22 mouse cellular contexts compared by ENCODE assay signal in genomic region chr6:50780677-50781076, GRCm38 (mm10).
DNase-seq lines count a peak whose midpoint lies in the region; ATAC-seq and TF ChIP-seq lines count a peak whose summit lies in the region.
"Had no signal": no experiment of that assay in that cellular context is flagged by ENCODE, and none has a peak within 500 bp of the region (broad histone marks: within the 10 kb centered on the region; RNA-seq: fewer than 3 reads in every experiment).

No protein-coding gene starts in this region.

- peaks cover 44% of the 10 kb centered on the region for H3K4me1 ChIP-seq in limb, embryonic 13.5 days
- peaks cover 24% of the 10 kb centered on the region for H3K4me1 ChIP-seq in limb, embryonic 14.5 days (ENCODE audit: control insufficient read depth, insufficient read depth, low read length)
- peaks cover 46% of the 10 kb centered on the region for H3K4me1 ChIP-seq in hindbrain, embryonic 13.5 days (replicated peaks)

- no peaks in the 10 kb centered on the region for H3K36me3 ChIP-seq in limb, embryonic 13.5 days
- H3K36me3 ChIP-seq in limb, embryonic 14.5 days (ENCODE audit: control insufficient read depth, insufficient read depth, low read length) = no peaks in the 10 kb centered on the region
- no peaks in the 10 kb centered on the region for H3K36me3 ChIP-seq in hindbrain, embryonic 13.5 days
- H3K36me3 ChIP-seq: embryonic facial prominence, embryonic 13.5 days; embryonic facial prominence, embryonic 15.5 days; forebrain, embryonic 10.5 days; forebrain, embryonic 12.5 days had no signal

- 48% methylated on average over 3 of the region's 3 CpGs for WGBS in limb, embryonic 13.5 days
- 56% methylated on average over 3 of the region's 3 CpGs for WGBS in limb, embryonic 14.5 days
- WGBS in hindbrain, embryonic 13.5 days = 83% methylated on average over 3 of the region's 3 CpGs

- peak overlapping the region; percentile 10; the same call in 1 of the 2 replicates for H3K27ac ChIP-seq in layer of hippocampus, adult 2 months
- H3K27ac ChIP-seq in limb, embryonic 13.5 days = no peak overlapping the region
- H3K27ac ChIP-seq in limb, embryonic 14.5 days (replicated peaks; ENCODE audit: low read depth, low read length) = no peak overlapping the region
- no peak overlapping the region for H3K27ac ChIP-seq in hindbrain, embryonic 13.5 days
- H3K27ac ChIP-seq: embryonic facial prominence, embryonic 13.5 days; embryonic facial prominence, embryonic 15.5 days; forebrain, embryonic 10.5 days; forebrain, embryonic 12.5 days had no signal

- H3K4me2 ChIP-seq in limb, embryonic 13.5 days (replicated peaks) = no peak overlapping the region
- H3K4me2 ChIP-seq in limb, embryonic 14.5 days (replicated peaks; ENCODE audit: low read depth, low read length, severe bottlenecking) = no peak overlapping the region
- no peak overlapping the region for H3K4me2 ChIP-seq in hindbrain, embryonic 13.5 days
- H3K4me2 ChIP-seq: embryonic facial prominence, embryonic 13.5 days; embryonic facial prominence, embryonic 15.5 days; forebrain, embryonic 12.5 days had no signal

- peak; percentile 75 for ATAC-seq in limb, embryonic 13.5 days (ENCODE audit: low FRiP score, low read depth)
- peak; percentile 68; the same call in 1 of the 2 replicates for ATAC-seq in limb, embryonic 14.5 days (ENCODE audit: low FRiP score, low read depth)
- no peak for ATAC-seq in hindbrain, embryonic 13.5 days (ENCODE audit: low FRiP score)
- ATAC-seq: forebrain, embryonic 14.5 days; forebrain, embryonic 16.5 days had no signal

- no peak for DNase-seq in layer of hippocampus, adult 2 months (ENCODE audit: low spot score in 2 of 2)
- no peak for DNase-seq in layer of hippocampus, postnatal 25 days (ENCODE audit: extremely low spot score in 1 of 2, low spot score in 1 of 2)
- DNase-seq in limb, embryonic 14.5 days (ENCODE audit: low spot score) = no peak
- DNase-seq: adrenal gland, adult 2 months; adrenal gland, postnatal 10 days; adrenal gland, postnatal 25 days; cerebellum, adult 11 months; cerebellum, adult 18-20 months; cerebellum, adult 8-10 months; cerebellum, adult 9-11 months; cerebellum, postnatal 14 days; cerebellum, postnatal 36 days; embryo, embryonic 11 days had no signal

- no peaks in the 10 kb centered on the region for H3K9me3 ChIP-seq in limb, embryonic 13.5 days
- H3K9me3 ChIP-seq in limb, embryonic 14.5 days (ENCODE audit: control insufficient read depth, low read length) = no peaks in the 10 kb centered on the region
- no peaks in the 10 kb centered on the region for H3K9me3 ChIP-seq in hindbrain, embryonic 13.5 days
- H3K9me3 ChIP-seq: embryonic facial prominence, embryonic 13.5 days; embryonic facial prominence, embryonic 15.5 days; forebrain, embryonic 10.5 days; forebrain, embryonic 12.5 days had no signal

- no peak overlapping the region for H3K4me3 ChIP-seq in layer of hippocampus, adult 2 months
- H3K4me3 ChIP-seq in limb, embryonic 13.5 days = no peak overlapping the region
- H3K4me3 ChIP-seq in limb, embryonic 14.5 days (replicated peaks; ENCODE audit: low read length) = no peak overlapping the region
- H3K4me3 ChIP-seq in hindbrain, embryonic 13.5 days = no peak overlapping the region
- H3K4me3 ChIP-seq: embryonic facial prominence, embryonic 13.5 days; embryonic facial prominence, embryonic 15.5 days; erythroblast, embryonic 14.5 days; forebrain, embryonic 10.5 days; forebrain, embryonic 12.5 days had no signal

- H3K9ac ChIP-seq in limb, embryonic 13.5 days = no peak overlapping the region
- no peak overlapping the region for H3K9ac ChIP-seq in limb, embryonic 14.5 days (ENCODE audit: low read depth, low read length, severe bottlenecking)
- H3K9ac ChIP-seq in hindbrain, embryonic 13.5 days = no peak overlapping the region
- H3K9ac ChIP-seq: embryonic facial prominence, embryonic 13.5 days; embryonic facial prominence, embryonic 15.5 days; forebrain, embryonic 12.5 days had no signal

- TF ChIP-seq CTCF in layer of hippocampus, adult 2 months (conservative IDR thresholded peaks at IDR 0.05) = no peak

- H3K27me3 ChIP-seq in limb, embryonic 13.5 days = peaks cover 15% of the 10 kb centered on the region
- no peaks in the 10 kb centered on the region; the same call in 1 of the 2 replicates for H3K27me3 ChIP-seq in limb, embryonic 14.5 days (ENCODE audit: control insufficient read depth, insufficient read depth, low read length)
- H3K27me3 ChIP-seq in hindbrain, embryonic 13.5 days = no peaks in the 10 kb centered on the region
- H3K27me3 ChIP-seq: embryonic facial prominence, embryonic 13.5 days; embryonic facial prominence, embryonic 15.5 days had no signal

- TF ChIP-seq POLR2A in limb, embryonic 14.5 days (IDR thresholded peaks at IDR 0.05; ENCODE audit: borderline replicate concordance, extremely low read depth, insufficient read depth, insufficient read length) = no peak
